Mouse (Mus musculus) hindbrain, embryonic 12.5 days (tissue): ENCODE measurements around the gene Hoxc12. TPM values are rescaled to one million over a fixed set of nuclear protein-coding genes. Genes with fewer than 3 reads are reported as not detected.

Experiments used
- ATAC-seq: fragments of 200-750 bp; cut with Nextera tagmentation; 2 replicates; pipeline ENCODE4 v1.8.0; 2017; ENCODE audit warnings: moderate TSS enrichment; ENCODE audit not compliant: low FRiP score
- H3K27ac ChIP-seq: fragments of 300-500 bp; sonication (generic); 2 replicates; pipeline ENCODE4 v1.5.1; 2016; ENCODE audit warnings: mild to moderate bottlenecking
- H3K27me3 ChIP-seq: fragments of 300-500 bp; sonication (generic); 2 replicates; pipeline ENCODE4 v1.6.1; 2016; ENCODE audit warnings: mild to moderate bottlenecking
- H3K36me3 ChIP-seq: fragments of 300-500 bp; sonication (generic); 2 replicates; pipeline ENCODE4 v1.6.1; 2016; ENCODE audit warnings: mild to moderate bottlenecking
- H3K4me1 ChIP-seq: fragments of 300-500 bp; sonication (generic); 2 replicates; pipeline ENCODE4 v1.6.1; 2016
- H3K4me2 ChIP-seq: fragments of 300-500 bp; sonication (generic); replicated peaks from 2 replicates; pipeline ENCODE4 v1.6.1; 2016; ENCODE audit warnings: mild to moderate bottlenecking
- H3K4me3 ChIP-seq: fragments of 300-500 bp; sonication (generic); 2 replicates; pipeline ENCODE4 v1.5.1; 2016; ENCODE audit warnings: mild to moderate bottlenecking
- H3K9ac ChIP-seq: fragments of 300-500 bp; sonication (generic); 2 replicates; pipeline ENCODE4 v1.6.1; 2016; ENCODE audit warnings: mild to moderate bottlenecking, moderate library complexity
- H3K9me3 ChIP-seq: fragments of 300-500 bp; sonication (generic); replicated peaks from 2 replicates; pipeline ENCODE4 v1.6.1; 2016; ENCODE audit warnings: mild to moderate bottlenecking
- WGBS: fragments of 180-500 bp; shearing (Covaris S2); methylation state at CpG from one replicate; pipeline ENCODE4 v1.1.7; 2016; 5-methylcytosine and 5-hydroxymethylcytosine counted together
- polyA plus RNA-seq: library from polyadenylated mRNA; unstranded; fragments of >200 nt; fragmentation: Nextera tagmentation; extraction: Ambion mirVana; gene quantifications from 2 replicates; pipeline ENCODE4 v1.2.1, GENCODE M21; 2016

The Hoxc12 gene
- not detected in 2 replicates for polyA plus RNA-seq

DNA sequence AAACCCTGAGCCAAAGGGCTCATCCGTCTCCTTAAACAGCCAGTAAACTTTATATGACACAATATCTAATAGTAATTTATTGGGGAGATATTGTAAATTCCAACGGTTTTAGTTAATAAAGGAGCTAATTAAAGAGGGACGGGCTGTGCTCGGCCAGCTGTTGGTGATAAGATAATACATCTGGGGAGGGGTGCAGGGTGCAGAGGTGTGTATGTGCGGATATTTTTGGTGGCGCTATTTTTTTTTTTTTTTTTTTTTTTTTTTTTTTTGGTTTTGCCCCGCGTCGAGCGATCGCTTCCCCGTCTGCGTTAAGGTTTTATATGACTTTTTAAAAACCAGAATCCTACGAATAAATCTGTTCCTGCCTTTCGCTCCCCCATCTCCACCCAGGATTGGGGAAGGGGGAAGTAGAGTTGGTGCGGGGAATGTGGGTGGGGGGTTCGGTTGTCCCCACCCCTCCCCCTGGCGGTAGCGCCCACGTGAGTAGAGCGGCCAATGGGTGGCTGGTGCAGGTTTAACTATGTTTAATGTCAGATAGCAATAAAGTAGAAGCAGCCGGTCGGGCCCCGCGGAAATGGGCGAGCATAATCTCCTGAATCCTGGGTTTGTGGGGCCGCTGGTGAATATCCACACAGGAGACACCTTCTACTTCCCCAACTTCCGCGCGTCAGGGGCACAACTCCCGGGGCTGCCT is at the start of gene Hoxc12:
Gene Hoxc12 (plus strand): TSS at position 479 of the 694 bp plus-strand sequence.
- no peak for ATAC-seq
- Histone ChIP-seq H3K27ac (no peak within 1 kb of the TSS), H3K9me3 (no peaks in the 10 kb centered on the region), H3K4me1 (no peaks in the 10 kb centered on the region), H3K27me3 (peaks cover 99% of the 10 kb centered on the region), H3K9ac (no peak within 1 kb of the TSS), H3K4me3 (no peak within 1 kb of the TSS), H3K4me2 (no peak within 1 kb of the TSS), H3K36me3 (no peaks in the 10 kb centered on the region)
- 1% methylated on average over 31 of the region's 31 CpGs for WGBS

DNA sequence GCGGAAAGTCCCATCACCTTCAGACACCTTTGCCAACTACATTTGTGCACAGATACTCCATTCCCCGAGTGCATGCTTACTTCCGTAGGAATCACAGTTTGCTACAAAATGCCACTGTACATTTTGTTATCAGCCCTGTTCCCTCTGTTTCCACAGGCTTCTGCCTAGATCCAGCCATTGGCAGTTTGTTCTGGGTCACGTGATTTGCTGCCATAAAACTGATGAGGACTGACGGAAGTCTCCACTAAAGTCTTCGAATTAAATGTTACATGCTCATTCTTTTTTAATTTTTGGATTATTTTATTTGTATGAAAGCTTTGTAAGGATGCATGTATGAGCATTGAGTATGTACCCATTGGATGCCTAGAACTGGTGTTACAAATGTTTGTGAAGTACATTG is 41.4 kb upstream of the Hoxc12 start:
- H3K27me3 ChIP-seq: peaks cover 20% of the 10 kb centered on the region
- H3K4me1 ChIP-seq: no peaks in the 10 kb centered on the region
- H3K9me3 ChIP-seq: no peaks in the 10 kb centered on the region
- no peak overlapping the region for H3K27ac ChIP-seq
- ATAC-seq: no peak
- H3K36me3 ChIP-seq: no peaks in the 10 kb centered on the region
- H3K9ac ChIP-seq: no peak overlapping the region
- WGBS: 86% methylated on average over 6 of the region's 6 CpGs
- no peak overlapping the region for H3K4me2 ChIP-seq
- no peak overlapping the region for H3K4me3 ChIP-seq

DNA sequence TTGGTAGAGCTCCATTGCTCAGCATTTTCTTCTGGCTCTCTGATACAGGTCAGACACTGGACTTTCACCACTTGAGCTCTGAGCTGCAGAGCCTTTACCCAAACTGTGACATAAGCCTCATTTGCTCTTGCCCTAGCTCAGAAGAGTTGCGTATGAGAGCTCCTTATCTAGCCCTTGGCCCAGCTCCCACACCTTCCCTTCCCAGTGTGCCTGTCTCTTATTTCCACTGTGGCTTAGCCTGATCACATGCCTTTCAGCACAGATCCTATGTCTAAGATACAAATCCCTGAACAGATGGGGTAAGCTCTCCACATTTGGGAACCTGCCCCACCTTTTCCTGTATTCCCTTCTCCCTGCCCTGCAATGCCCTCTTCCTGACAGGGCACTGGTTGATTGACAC is 31.6 kb upstream of the Hoxc12 start:
- H3K4me2 ChIP-seq: no peak overlapping the region
- no peaks in the 10 kb centered on the region for H3K9me3 ChIP-seq
- H3K4me1 ChIP-seq: no peaks in the 10 kb centered on the region
- H3K27me3 ChIP-seq: peaks cover 81% of the 10 kb centered on the region
- no peak overlapping the region for H3K9ac ChIP-seq
- no peak overlapping the region for H3K27ac ChIP-seq
- ATAC-seq: no peak
- 52% methylated on average over 1 of the region's 1 CpGs for WGBS
- no peaks in the 10 kb centered on the region for H3K36me3 ChIP-seq
- no peak overlapping the region for H3K4me3 ChIP-seq

DNA sequence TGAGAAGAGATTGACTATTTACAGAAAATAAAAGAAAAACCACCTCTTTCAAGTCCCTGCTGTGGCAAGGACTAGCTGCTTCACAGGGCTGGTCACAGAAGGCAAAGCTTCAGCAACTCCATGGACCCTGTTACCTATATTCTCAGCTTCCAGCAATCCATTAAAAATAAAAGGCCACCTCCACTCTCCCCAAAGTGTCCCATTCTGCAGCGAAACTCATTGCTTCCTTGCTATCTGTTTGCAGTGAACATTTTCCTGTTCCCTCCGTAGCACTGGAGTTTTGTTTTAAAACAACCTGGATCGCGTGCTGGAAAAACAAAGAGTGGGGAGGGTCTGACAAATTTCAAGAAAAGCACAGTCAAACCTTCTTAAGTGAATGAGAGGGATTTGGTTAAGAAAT is 27.0 kb upstream of the Hoxc12 start:
- Histone ChIP-seq H3K9me3 (no peaks in the 10 kb centered on the region), H3K36me3 (no peaks in the 10 kb centered on the region), H3K27ac (no peak overlapping the region), H3K4me2 (no peak overlapping the region), H3K27me3 (peaks cover 95% of the 10 kb centered on the region), H3K4me3 (no peak overlapping the region), H3K9ac (no peak overlapping the region), H3K4me1 (no peaks in the 10 kb centered on the region)
- no peak for ATAC-seq
- 0% methylated on average over 4 of the region's 4 CpGs for WGBS

DNA sequence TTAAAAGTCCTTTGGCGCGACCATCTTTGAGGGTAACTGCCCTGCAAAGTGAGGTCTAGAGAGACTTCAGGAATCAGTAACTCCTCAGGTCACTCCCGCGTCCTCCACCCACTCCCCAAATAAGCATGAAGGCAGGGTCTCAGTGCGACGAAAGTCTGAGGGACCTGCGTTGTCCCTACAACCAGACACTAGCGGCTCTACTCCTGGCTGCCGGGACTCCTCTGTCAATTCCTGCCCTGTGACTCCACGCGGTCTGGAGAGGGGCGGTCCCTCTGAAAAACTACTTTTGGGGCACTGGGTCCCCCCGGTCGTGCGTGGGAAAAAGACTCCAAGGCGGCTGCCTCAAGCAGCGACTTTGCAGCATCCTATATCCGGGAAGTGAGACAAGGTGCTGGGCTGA is 26.5 kb upstream of the Hoxc12 start:
- no peak overlapping the region for H3K4me3 ChIP-seq
- no peaks in the 10 kb centered on the region for H3K36me3 ChIP-seq
- H3K27ac ChIP-seq: no peak overlapping the region
- H3K4me1 ChIP-seq: no peaks in the 10 kb centered on the region
- H3K27me3 ChIP-seq: peaks cover 95% of the 10 kb centered on the region
- no peak for ATAC-seq
- H3K9me3 ChIP-seq: no peaks in the 10 kb centered on the region
- H3K9ac ChIP-seq: no peak overlapping the region
- WGBS: under 1% methylated on average over 18 of the region's 18 CpGs
- no peak overlapping the region for H3K4me2 ChIP-seq

DNA sequence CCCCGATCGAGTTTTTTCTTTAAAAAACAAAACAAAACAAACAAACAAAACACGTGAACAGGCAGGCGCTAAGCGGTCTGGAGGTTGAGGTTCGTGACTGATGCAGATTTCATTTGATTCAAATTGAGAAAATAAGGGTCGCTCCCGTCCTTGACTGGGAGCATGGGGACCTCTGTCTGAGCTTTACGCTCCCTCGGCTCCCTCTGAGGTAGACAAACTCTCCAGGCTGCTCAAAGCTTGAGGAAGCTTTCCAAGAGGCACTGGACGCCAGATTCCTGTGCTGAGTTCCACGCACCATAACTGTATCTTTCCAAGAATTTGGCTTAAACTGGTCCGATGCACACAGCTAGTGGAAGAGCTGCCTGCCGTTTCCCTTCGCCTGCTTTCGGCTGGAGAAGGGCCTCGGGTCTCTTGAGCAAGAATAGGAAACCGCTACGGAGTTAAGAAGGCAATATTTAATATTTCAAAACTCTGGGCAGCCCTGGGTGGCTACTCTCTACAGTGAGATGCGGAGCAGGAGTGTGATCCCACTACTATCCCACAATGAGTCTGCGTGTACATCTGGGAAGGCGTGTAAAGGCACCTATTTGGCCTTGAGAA is 26.0 kb upstream of the Hoxc12 start:
- Histone ChIP-seq H3K4me1 (no peaks in the 10 kb centered on the region), H3K36me3 (no peaks in the 10 kb centered on the region), H3K27ac (no peak overlapping the region), H3K9me3 (no peaks in the 10 kb centered on the region), H3K27me3 (peaks cover 95% of the 10 kb centered on the region), H3K9ac (no peak overlapping the region), H3K4me2 (no peak overlapping the region), H3K4me3 (no peak overlapping the region)
- under 1% methylated on average over 22 of the region's 22 CpGs for WGBS
- ATAC-seq: no peak

DNA sequence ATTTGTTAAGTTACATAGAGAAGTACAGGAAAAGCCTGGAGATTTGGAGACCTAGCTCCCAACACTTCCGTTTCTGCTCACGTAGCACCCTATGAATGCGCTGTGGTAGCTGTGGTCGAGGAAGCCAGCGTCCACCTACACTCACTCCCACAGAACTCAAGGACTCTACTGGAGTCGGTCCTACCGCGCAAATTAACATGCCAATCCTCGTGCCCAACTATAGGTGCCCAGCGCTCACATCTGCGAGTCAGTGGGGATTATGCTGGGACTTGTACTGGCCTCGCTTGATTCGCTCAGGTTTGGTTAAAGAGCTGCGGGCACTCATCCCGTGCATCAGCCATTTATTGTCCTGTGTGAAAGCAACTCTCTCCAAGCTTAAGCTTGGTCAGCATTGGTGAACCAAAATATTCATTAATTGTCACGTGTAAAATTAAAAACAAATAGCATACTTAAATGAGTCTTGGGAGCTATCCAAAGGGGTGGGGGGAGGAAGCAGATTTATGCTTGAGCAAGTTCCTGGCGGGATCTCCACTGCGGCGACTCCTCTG is 23.4 kb upstream of the Hoxc12 start:
- no peaks in the 10 kb centered on the region for H3K36me3 ChIP-seq
- no peak for ATAC-seq
- no peaks in the 10 kb centered on the region for H3K4me1 ChIP-seq
- H3K27me3 ChIP-seq: peaks cover 95% of the 10 kb centered on the region
- under 1% methylated on average over 19 of the region's 19 CpGs for WGBS
- no peaks in the 10 kb centered on the region for H3K9me3 ChIP-seq
- no peak overlapping the region for H3K4me3 ChIP-seq
- no peak overlapping the region for H3K27ac ChIP-seq
- H3K4me2 ChIP-seq: no peak overlapping the region
- no peak overlapping the region for H3K9ac ChIP-seq

DNA sequence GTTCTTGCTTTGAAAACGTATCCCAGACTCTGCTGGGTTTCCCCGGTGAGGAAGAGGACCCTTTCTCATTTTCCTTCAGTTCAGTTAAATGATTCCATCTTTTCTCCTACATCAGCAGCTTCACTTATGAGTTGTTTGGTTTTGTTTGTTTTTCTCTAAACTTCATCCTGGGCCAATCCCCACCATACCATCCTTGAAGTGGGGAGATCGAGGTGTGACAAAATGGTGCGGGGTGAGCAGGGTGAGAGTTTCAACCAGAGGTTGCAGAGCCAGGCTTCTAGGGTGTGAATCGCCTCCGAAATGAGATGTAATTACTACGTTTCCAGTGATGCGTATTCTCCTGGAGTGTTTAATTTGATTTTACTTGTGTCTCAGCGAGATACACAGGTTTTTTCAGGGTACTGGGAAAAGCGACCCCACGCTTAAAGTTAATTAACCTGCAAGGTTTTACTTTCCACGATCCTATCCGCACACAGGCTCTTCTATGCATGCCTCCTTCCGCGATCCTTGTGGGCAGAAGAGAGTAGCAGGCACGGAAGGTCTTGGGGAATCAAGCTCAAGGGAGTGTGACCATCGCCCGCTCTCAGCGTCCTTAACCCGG is 18.5 kb upstream of the Hoxc12 start:
- Histone ChIP-seq H3K36me3 (no peaks in the 10 kb centered on the region), H3K4me2 (no peak overlapping the region), H3K4me1 (peaks cover 12% of the 10 kb centered on the region), H3K4me3 (no peak overlapping the region), H3K9ac (no peak overlapping the region), H3K9me3 (no peaks in the 10 kb centered on the region), H3K27ac (no peak overlapping the region), H3K27me3 (peaks cover 96% of the 10 kb centered on the region)
- WGBS: under 1% methylated on average over 20 of the region's 20 CpGs
- no peak for ATAC-seq

- 3% methylated on average over 7 of the region's 7 CpGs for WGBS
- H3K4me3 ChIP-seq: no peak overlapping the region
Observed at GRCm38 (mm10) chr15:102918611-102919265, 17.8 kb upstream of the Hoxc12 start.

DNA sequence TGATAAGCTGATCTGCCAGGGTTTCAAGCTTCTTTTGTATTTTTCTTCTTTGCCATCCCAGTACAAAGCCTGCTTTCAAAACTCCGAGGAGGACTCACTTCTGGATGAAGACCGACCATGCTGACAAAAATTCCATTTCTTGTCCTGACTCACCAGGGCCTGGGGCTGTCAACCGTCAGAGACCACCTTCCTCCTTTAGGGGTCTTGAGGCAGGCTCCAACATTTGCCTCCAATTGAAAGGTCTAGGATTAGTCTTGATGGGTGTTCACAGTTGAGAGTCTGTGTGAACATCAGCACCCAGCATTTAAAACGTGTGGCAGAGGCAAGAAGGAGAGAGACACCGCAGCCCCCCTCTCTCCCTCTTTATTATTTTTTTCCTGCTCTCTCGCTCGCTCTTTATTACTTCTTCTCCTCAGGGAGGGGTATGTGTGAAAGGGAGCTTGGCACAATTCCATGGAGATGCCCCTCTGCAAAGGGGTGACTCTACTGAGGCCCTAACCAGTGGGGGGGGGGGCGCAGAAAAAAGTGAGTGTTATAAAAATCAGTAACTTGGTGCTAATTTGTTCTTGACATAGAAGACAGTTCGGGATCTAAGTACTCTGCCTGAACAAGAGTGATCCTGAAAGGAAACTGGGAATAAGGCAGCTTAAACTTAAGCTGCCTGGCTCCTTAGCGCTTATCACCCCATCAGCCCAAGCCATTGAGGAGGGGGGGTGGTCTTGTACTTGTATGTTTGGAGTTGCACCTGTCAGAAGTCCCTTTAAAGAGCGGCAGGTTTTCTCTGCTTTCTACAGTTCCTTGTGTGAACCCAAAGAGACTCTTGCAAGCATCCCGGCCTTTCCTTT is 17.0 kb upstream of the Hoxc12 start:
- Histone ChIP-seq H3K4me2 (no peak overlapping the region), H3K27ac (no peak overlapping the region), H3K4me3 (no peak overlapping the region), H3K36me3 (no peaks in the 10 kb centered on the region), H3K27me3 (peaks cover 99% of the 10 kb centered on the region), H3K4me1 (peaks cover 12% of the 10 kb centered on the region), H3K9ac (no peak overlapping the region), H3K9me3 (no peaks in the 10 kb centered on the region)
- 2% methylated on average over 12 of the region's 12 CpGs for WGBS
- no peak for ATAC-seq

More at GRCm38 (mm10) chr15:102918611-102919265, 17.8 kb upstream of the Hoxc12 start:
- Histone ChIP-seq H3K9ac (no peak overlapping the region), H3K4me1 (peaks cover 12% of the 10 kb centered on the region), H3K27ac (no peak overlapping the region), H3K9me3 (no peaks in the 10 kb centered on the region), H3K27me3 (peaks cover 96% of the 10 kb centered on the region), H3K4me2 (no peak overlapping the region), H3K36me3 (no peaks in the 10 kb centered on the region)
- ATAC-seq: no peak

DNA sequence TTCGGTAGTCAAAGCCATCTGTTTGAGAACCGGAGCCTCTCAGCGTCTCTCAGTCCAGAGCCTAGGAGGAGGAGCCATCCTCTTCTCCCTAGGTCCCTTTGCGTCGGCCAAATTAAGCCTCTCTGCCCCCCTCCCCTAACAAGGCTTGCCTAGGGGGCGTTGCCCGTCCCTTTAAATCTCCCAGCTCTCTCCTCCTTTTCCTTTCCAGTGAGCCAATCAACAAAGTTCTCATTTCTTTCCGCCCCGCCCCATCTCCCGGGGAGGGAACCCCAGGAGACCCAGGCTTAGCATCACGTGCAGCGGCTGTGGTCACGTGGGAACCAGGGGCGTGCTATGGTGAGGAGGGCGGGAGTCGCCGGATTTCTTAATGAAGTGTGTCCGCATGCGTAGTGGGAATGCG is 15.9 kb upstream of the Hoxc12 start:
- ATAC-seq: peak; percentile 90
- WGBS: 1% methylated on average over 19 of the region's 20 CpGs

More for the DNA sequence above, 15.9 kb upstream of the Hoxc12 start:
- H3K36me3 ChIP-seq: no peaks in the 10 kb centered on the region
- no peaks in the 10 kb centered on the region for H3K9me3 ChIP-seq
- peak overlapping the region; percentile 37 for H3K4me2 ChIP-seq
- no peak overlapping the region for H3K27ac ChIP-seq
- H3K27me3 ChIP-seq: peaks cover 98% of the 10 kb centered on the region
- H3K9ac ChIP-seq: no peak overlapping the region
- H3K4me3 ChIP-seq: peak overlapping the region; percentile 16
- H3K4me1 ChIP-seq: peaks cover 12% of the 10 kb centered on the region
